10 mouse cellular contexts compared by ENCODE assay signal in genomic region chr7:75596058-75596748, GRCm38 (mm10).
DNase-seq lines count a peak whose midpoint lies in the region; ATAC-seq and TF ChIP-seq lines count a peak whose summit lies in the region.
"Had no signal": no experiment of that assay in that cellular context is flagged by ENCODE, and none has a peak within 500 bp of the region (broad histone marks: within the 10 kb centered on the region; RNA-seq: fewer than 3 reads in every experiment).

No protein-coding gene starts in this region.

- WGBS in heart, embryonic 16.5 days: 38% methylated on average over 6 of the region's 6 CpGs
- 43% methylated on average over 6 of the region's 6 CpGs for WGBS in heart, embryonic 11.5 days (ENCODE audit: insufficient replicate concordance)
- 10% methylated on average over 6 of the region's 6 CpGs for WGBS in liver, embryonic 16.5 days (ENCODE audit: insufficient replicate concordance)
- WGBS in stomach, postnatal 0 days: 67% methylated on average over 6 of the region's 6 CpGs

- no peak for TF ChIP-seq EP300 in stomach, postnatal 0 days (optimal IDR thresholded peaks at IDR 0.05)

- peak; percentile 15 for DNase-seq in adipocyte (ENCODE audit: low spot score)
- peak; percentile 81 for DNase-seq in splenic B cell, adult 2 months (ENCODE audit: low read depth, low spot score)
- no peak for DNase-seq in gastrocnemius, postnatal 25 days
- no peak for DNase-seq in layer of hippocampus, postnatal 25 days (ENCODE audit: extremely low spot score in 1 of 2, low spot score in 1 of 2)
- DNase-seq in stomach, postnatal 0 days (ENCODE audit: low spot score): no peak
- DNase-seq: lung, embryonic 14.5 days had no signal

- peaks cover 22% of the 10 kb centered on the region for H3K4me1 ChIP-seq in heart, embryonic 16.5 days (ENCODE audit: control insufficient read depth, insufficient read depth, low read length)
- H3K4me1 ChIP-seq in heart, embryonic 11.5 days (ENCODE audit: control insufficient read depth, insufficient read depth, low read length): peaks cover 11% of the 10 kb centered on the region
- H3K4me1 ChIP-seq in liver, embryonic 16.5 days (ENCODE audit: control insufficient read depth, low read depth, low read length): peaks cover 28% of the 10 kb centered on the region
- H3K4me1 ChIP-seq in stomach, postnatal 0 days (replicated peaks; ENCODE audit: control insufficient read depth, insufficient read depth): no peaks in the 10 kb centered on the region

- no peak overlapping the region for H3K4me3 ChIP-seq in heart, embryonic 16.5 days (ENCODE audit: low read length)
- no peak overlapping the region for H3K4me3 ChIP-seq in heart, embryonic 11.5 days (ENCODE audit: low read depth, low read length)
- H3K4me3 ChIP-seq in liver, embryonic 16.5 days (ENCODE audit: low read depth, low read length): peak overlapping the region; percentile 40
- H3K4me3 ChIP-seq in stomach, postnatal 0 days (ENCODE audit: low read depth, low read length): no peak overlapping the region

- no peak for TF ChIP-seq CTCF in stomach, postnatal 0 days (IDR thresholded peaks at IDR 0.05; ENCODE audit: low read depth)

- peak overlapping the region; percentile 65 for H3K27ac ChIP-seq in heart, embryonic 16.5 days (ENCODE audit: low read length)
- no peak overlapping the region for H3K27ac ChIP-seq in heart, embryonic 11.5 days (ENCODE audit: low read depth, low read length)
- H3K27ac ChIP-seq in liver, embryonic 16.5 days (ENCODE audit: low read length): peak overlapping the region; percentile 85
- no peak overlapping the region for H3K27ac ChIP-seq in stomach, postnatal 0 days (replicated peaks)

- H3K9ac ChIP-seq in heart, embryonic 16.5 days (ENCODE audit: low read length): no peak overlapping the region; the same call in 1 of the 2 replicates
- H3K9ac ChIP-seq in heart, embryonic 11.5 days (ENCODE audit: low read depth, low read length): no peak overlapping the region
- peak overlapping the region; percentile 25 for H3K9ac ChIP-seq in liver, embryonic 16.5 days (ENCODE audit: low read depth, low read length)
- no peak overlapping the region for H3K9ac ChIP-seq in stomach, postnatal 0 days (ENCODE audit: low read length)
- H3K9ac ChIP-seq: lung, embryonic 14.5 days had no signal

- H3K9me3 ChIP-seq in heart, embryonic 16.5 days (replicated peaks; ENCODE audit: control insufficient read depth, low read length): no peaks in the 10 kb centered on the region
- no peaks in the 10 kb centered on the region for H3K9me3 ChIP-seq in heart, embryonic 11.5 days (replicated peaks; ENCODE audit: control insufficient read depth, low read length)
- H3K9me3 ChIP-seq in liver, embryonic 16.5 days (replicated peaks; ENCODE audit: control insufficient read depth, low read length): no peaks in the 10 kb centered on the region
- no peaks in the 10 kb centered on the region for H3K9me3 ChIP-seq in stomach, postnatal 0 days (ENCODE audit: control insufficient read depth, low read length)

- ATAC-seq in heart, embryonic 16.5 days (replicated peaks; ENCODE audit: extremely low read depth, insufficient read depth, low FRiP score): 0 out of 2 replicates have a peak, but pooled peaks have one; percentile 45
- ATAC-seq in heart, embryonic 11.5 days (replicated peaks; ENCODE audit: insufficient number of reproducible peaks, low FRiP score, low TSS enrichment): no peak
- peak; percentile 48 for ATAC-seq in liver, embryonic 16.5 days (ENCODE audit: low read depth)
- no peak for ATAC-seq in stomach, postnatal 0 days (ENCODE audit: low FRiP score, low TSS enrichment)
- ATAC-seq: intestine, postnatal 0 days had no signal

- H3K4me2 ChIP-seq in heart, embryonic 16.5 days (ENCODE audit: low read depth, low read length): peak overlapping the region; percentile 34
- H3K4me2 ChIP-seq in heart, embryonic 11.5 days: no peak overlapping the region; the same call in 1 of the 2 replicates
- H3K4me2 ChIP-seq in liver, embryonic 16.5 days (ENCODE audit: low read depth, low read length): peak overlapping the region; percentile 69
- H3K4me2 ChIP-seq in stomach, postnatal 0 days (replicated peaks; ENCODE audit: low read depth): no peak overlapping the region
- H3K4me2 ChIP-seq: lung, embryonic 14.5 days had no signal

- H3K36me3 ChIP-seq in heart, embryonic 16.5 days (ENCODE audit: control insufficient read depth, insufficient read depth): peaks cover under 1% of the 10 kb centered on the region; the same call in 1 of the 2 replicates
- no peaks in the 10 kb centered on the region for H3K36me3 ChIP-seq in heart, embryonic 11.5 days (ENCODE audit: control insufficient read depth, insufficient read depth, low read length)
- no peaks in the 10 kb centered on the region; the same call in 1 of the 2 replicates for H3K36me3 ChIP-seq in liver, embryonic 16.5 days (ENCODE audit: control insufficient read depth, insufficient read depth)
- H3K36me3 ChIP-seq in splenic B cell, adult 2 months (ENCODE audit: control insufficient read depth, insufficient read depth, low read length, poor library complexity, severe bottlenecking): no peaks in the 10 kb centered on the region
- no peaks in the 10 kb centered on the region for H3K36me3 ChIP-seq in stomach, postnatal 0 days (ENCODE audit: control insufficient read depth, insufficient read depth, low read length)

- no peaks in the 10 kb centered on the region for H3K27me3 ChIP-seq in heart, embryonic 16.5 days (ENCODE audit: control insufficient read depth, insufficient read depth, low read length)
- H3K27me3 ChIP-seq in heart, embryonic 11.5 days (ENCODE audit: control insufficient read depth, insufficient read depth, low read length): no peaks in the 10 kb centered on the region
- no peaks in the 10 kb centered on the region for H3K27me3 ChIP-seq in liver, embryonic 16.5 days (ENCODE audit: control insufficient read depth, insufficient read depth, low read depth, low read length)
- no peaks in the 10 kb centered on the region for H3K27me3 ChIP-seq in splenic B cell, adult 2 months (ENCODE audit: control insufficient read depth, insufficient read depth, low read length, poor library complexity, severe bottlenecking)
- H3K27me3 ChIP-seq in stomach, postnatal 0 days (ENCODE audit: control insufficient read depth, insufficient read depth, low read length): no peaks in the 10 kb centered on the region

Comparison
In these comparisons a context has a peak if more than half of its experiments do, and no peak if none do; other contexts are left out.
1. ATAC-seq: peak in heart, embryonic 16.5 days (single experiment) and liver, embryonic 16.5 days (single experiment); none in heart, embryonic 11.5 days (single experiment) and stomach, postnatal 0 days (single experiment).
2. H3K27ac ChIP-seq: peak in heart, embryonic 16.5 days (single experiment) and liver, embryonic 16.5 days (single experiment); none in heart, embryonic 11.5 days (single experiment) and stomach, postnatal 0 days (single experiment).
3. H3K4me2 ChIP-seq: peak in heart, embryonic 16.5 days (single experiment) and liver, embryonic 16.5 days (single experiment); none in heart, embryonic 11.5 days (single experiment) and stomach, postnatal 0 days (single experiment).
4. DNase-seq: peak in adipocyte (single experiment) and splenic B cell, adult 2 months (single experiment); none in gastrocnemius, postnatal 25 days (single experiment), layer of hippocampus, postnatal 25 days (0 of 2) and stomach, postnatal 0 days (single experiment).